Mouse (Mus musculus): ENCODE measurements around the gene Ube4b. TPM values are rescaled to one million over a fixed set of nuclear protein-coding genes. Genes with fewer than 3 reads are reported as not detected.

The Ube4b gene
- polyA plus RNA-seq, 1 experiment from 2014 or later, result 70.6 TPM

- H3K27me3 ChIP-seq (ENCODE audit: control insufficient read depth, insufficient read depth, low read length), result no peaks in the 10 kb centered on the region
- H3K9ac ChIP-seq (ENCODE audit: low read length), result no peak overlapping the region
- no peak overlapping the region for H3K27ac ChIP-seq (ENCODE audit: low read depth, low read length)
- WGBS, result 96% methylated on average over 8 of the region's 8 CpGs
- DNase-seq (ENCODE audit: low spot score) (no peak), ATAC-seq (replicated peaks; ENCODE audit: low FRiP score) (no peak)
- H3K4me2 ChIP-seq (ENCODE audit: low read depth, low read length, severe bottlenecking), result no peak overlapping the region
- H3K9me3 ChIP-seq (ENCODE audit: control insufficient read depth, low read length), result no peaks in the 10 kb centered on the region
- no peaks in the 10 kb centered on the region for H3K4me1 ChIP-seq (replicated peaks; ENCODE audit: control insufficient read depth, insufficient read depth, low read length)
- H3K4me3 ChIP-seq (ENCODE audit: low read depth, low read length), result no peak overlapping the region
- peaks cover 14% of the 10 kb centered on the region for H3K36me3 ChIP-seq (ENCODE audit: control insufficient read depth, insufficient read depth, low read length)
These were observed 71.9 kb downstream of the Ube4b start for GRCm38 (mm10) chr4:149354671-149355070.

- Histone ChIP-seq H3K4me3 (ENCODE audit: low read depth, low read length) (no peak overlapping the region), H3K27me3 (ENCODE audit: control insufficient read depth, insufficient read depth, low read length) (no peaks in the 10 kb centered on the region), H3K4me1 (replicated peaks; ENCODE audit: control insufficient read depth, insufficient read depth, low read length) (no peaks in the 10 kb centered on the region), H3K36me3 (ENCODE audit: control insufficient read depth, insufficient read depth, low read length) (peaks cover 16% of the 10 kb centered on the region), H3K9ac (ENCODE audit: low read length) (no peak overlapping the region), H3K4me2 (ENCODE audit: low read depth, low read length, severe bottlenecking) (no peak overlapping the region), H3K9me3 (ENCODE audit: control insufficient read depth, low read length) (no peaks in the 10 kb centered on the region), H3K27ac (ENCODE audit: low read depth, low read length) (no peak overlapping the region)
- ATAC-seq (replicated peaks; ENCODE audit: low FRiP score) (no peak), DNase-seq (ENCODE audit: low spot score) (no peak)
- WGBS, result 92% methylated on average over 8 of the region's 8 CpGs
These were observed 74.9 kb downstream of the Ube4b start for GRCm38 (mm10) chr4:149351596-149352150.

- ATAC-seq (replicated peaks; ENCODE audit: low FRiP score) (no peak), DNase-seq (ENCODE audit: low spot score) (no peak)
- 84% methylated on average over 5 of the region's 5 CpGs for WGBS
- H3K9ac ChIP-seq (ENCODE audit: low read length), result no peak overlapping the region
- H3K9me3 ChIP-seq (ENCODE audit: control insufficient read depth, low read length), result no peaks in the 10 kb centered on the region
- H3K4me3 ChIP-seq (ENCODE audit: low read depth, low read length), result no peak overlapping the region
- H3K4me1 ChIP-seq (replicated peaks; ENCODE audit: control insufficient read depth, insufficient read depth, low read length), result no peaks in the 10 kb centered on the region
- H3K36me3 ChIP-seq (ENCODE audit: control insufficient read depth, insufficient read depth, low read length), result peaks cover 4% of the 10 kb centered on the region; the same call in 1 of the 2 replicates
- no peak overlapping the region for H3K4me2 ChIP-seq (ENCODE audit: low read depth, low read length, severe bottlenecking)
- H3K27ac ChIP-seq (ENCODE audit: low read depth, low read length), result no peak overlapping the region
- no peaks in the 10 kb centered on the region for H3K27me3 ChIP-seq (ENCODE audit: control insufficient read depth, insufficient read depth, low read length)
These were observed 77.6 kb downstream of the Ube4b start for GRCm38 (mm10) chr4:149348963-149349362.

GRCm38 (mm10) chr4:149345873-149346272 lies 80.7 kb downstream of the Ube4b start:
- WGBS, result 87% methylated on average over 5 of the region's 5 CpGs
- Histone ChIP-seq H3K9me3 (ENCODE audit: control insufficient read depth, low read length) (no peaks in the 10 kb centered on the region), H3K36me3 (ENCODE audit: control insufficient read depth, insufficient read depth, low read length) (peaks cover 4% of the 10 kb centered on the region; the same call in 1 of the 2 replicates), H3K4me3 (ENCODE audit: low read depth, low read length) (no peak overlapping the region), H3K4me1 (replicated peaks; ENCODE audit: control insufficient read depth, insufficient read depth, low read length) (no peaks in the 10 kb centered on the region), H3K27me3 (ENCODE audit: control insufficient read depth, insufficient read depth, low read length) (no peaks in the 10 kb centered on the region), H3K9ac (ENCODE audit: low read length) (no peak overlapping the region), H3K4me2 (ENCODE audit: low read depth, low read length, severe bottlenecking) (no peak overlapping the region), H3K27ac (ENCODE audit: low read depth, low read length) (no peak overlapping the region)
- no peak for DNase-seq (ENCODE audit: low spot score)
- ATAC-seq (replicated peaks; ENCODE audit: low FRiP score), result no peak

DNA sequence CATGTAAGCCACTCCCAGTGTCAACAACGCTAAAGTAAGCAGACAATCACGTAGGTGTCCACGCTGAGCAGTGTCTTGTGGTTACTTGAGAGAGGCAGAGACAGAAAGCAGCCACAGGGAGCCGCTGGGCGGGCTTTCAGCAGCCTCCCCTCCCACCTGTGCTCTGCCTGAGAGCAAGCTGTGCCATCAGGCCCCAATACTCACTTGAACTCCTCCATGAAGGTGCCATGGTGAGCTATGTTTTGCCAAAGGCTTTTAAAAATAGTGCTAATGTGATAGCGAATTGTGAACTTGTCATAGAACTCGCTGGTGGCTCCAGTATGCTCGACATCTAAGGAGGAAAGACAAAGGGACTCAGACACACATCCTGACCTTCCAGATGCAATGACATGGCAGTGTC lies 82.2 kb downstream of the Ube4b start:
- Histone ChIP-seq H3K4me1 (replicated peaks; ENCODE audit: control insufficient read depth, insufficient read depth, low read length) (no peaks in the 10 kb centered on the region), H3K27ac (ENCODE audit: low read depth, low read length) (no peak overlapping the region), H3K27me3 (ENCODE audit: control insufficient read depth, insufficient read depth, low read length) (no peaks in the 10 kb centered on the region), H3K9ac (ENCODE audit: low read length) (no peak overlapping the region), H3K4me3 (ENCODE audit: low read depth, low read length) (no peak overlapping the region), H3K9me3 (ENCODE audit: control insufficient read depth, low read length) (no peaks in the 10 kb centered on the region), H3K36me3 (ENCODE audit: control insufficient read depth, insufficient read depth, low read length) (no peaks in the 10 kb centered on the region; the same call in 1 of the 2 replicates), H3K4me2 (ENCODE audit: low read depth, low read length, severe bottlenecking) (no peak overlapping the region)
- no peak for DNase-seq (ENCODE audit: low spot score)
- ATAC-seq (replicated peaks; ENCODE audit: low FRiP score), result no peak
- 86% methylated on average over 8 of the region's 8 CpGs for WGBS

DNA sequence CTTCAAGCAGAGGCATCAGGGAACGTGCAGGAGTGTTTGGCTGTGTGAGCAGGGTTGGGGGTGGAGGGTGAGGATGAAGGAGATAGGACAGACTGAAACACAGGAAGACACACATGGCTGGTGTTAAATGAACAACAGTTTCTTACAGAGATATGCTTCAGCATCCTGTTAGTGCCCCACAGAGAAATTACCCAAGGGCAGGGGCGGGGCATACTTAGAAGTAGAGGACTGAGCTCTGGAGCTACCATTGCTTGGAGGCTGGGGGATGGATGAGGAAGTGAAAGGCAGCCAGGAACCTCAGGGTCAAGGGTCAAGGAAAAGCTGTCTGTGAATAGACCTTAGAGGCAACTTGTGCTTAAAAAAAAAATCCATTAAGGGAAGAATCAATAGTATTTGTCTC lies 85.9 kb downstream of the Ube4b start:
- Histone ChIP-seq H3K4me2 (ENCODE audit: low read depth, low read length, severe bottlenecking) (no peak overlapping the region), H3K9ac (ENCODE audit: low read length) (no peak overlapping the region), H3K27me3 (ENCODE audit: control insufficient read depth, insufficient read depth, low read length) (no peaks in the 10 kb centered on the region), H3K9me3 (ENCODE audit: control insufficient read depth, low read length) (no peaks in the 10 kb centered on the region), H3K4me1 (replicated peaks; ENCODE audit: control insufficient read depth, insufficient read depth, low read length) (no peaks in the 10 kb centered on the region), H3K36me3 (ENCODE audit: control insufficient read depth, insufficient read depth, low read length) (no peaks in the 10 kb centered on the region; the same call in 1 of the 2 replicates), H3K27ac (ENCODE audit: low read depth, low read length) (no peak overlapping the region), H3K4me3 (ENCODE audit: low read depth, low read length) (no peak overlapping the region)
- no peak for ATAC-seq (replicated peaks; ENCODE audit: low FRiP score)
- no peak for DNase-seq (ENCODE audit: low spot score)
- 69% methylated on average over 2 of the region's 2 CpGs for WGBS

GRCm38 (mm10) chr4:149339426-149340214 lies 86.9 kb downstream of the Ube4b start:
- Histone ChIP-seq H3K9ac (ENCODE audit: low read length) (no peak overlapping the region), H3K27me3 (ENCODE audit: control insufficient read depth, insufficient read depth, low read length) (no peaks in the 10 kb centered on the region), H3K36me3 (ENCODE audit: control insufficient read depth, insufficient read depth, low read length) (peaks cover 1% of the 10 kb centered on the region; the same call in 1 of the 2 replicates), H3K27ac (ENCODE audit: low read depth, low read length) (no peak overlapping the region), H3K4me1 (replicated peaks; ENCODE audit: control insufficient read depth, insufficient read depth, low read length) (no peaks in the 10 kb centered on the region), H3K9me3 (ENCODE audit: control insufficient read depth, low read length) (no peaks in the 10 kb centered on the region), H3K4me3 (ENCODE audit: low read depth, low read length) (no peak overlapping the region), H3K4me2 (ENCODE audit: low read depth, low read length, severe bottlenecking) (no peak overlapping the region)
- DNase-seq (ENCODE audit: low spot score) (no peak), ATAC-seq (replicated peaks; ENCODE audit: low FRiP score) (no peak)
- 63% methylated on average over 5 of the region's 5 CpGs for WGBS

GRCm38 (mm10) chr4:149338137-149338536 lies 88.4 kb downstream of the Ube4b start:
- Histone ChIP-seq H3K9ac (ENCODE audit: low read length) (no peak overlapping the region), H3K9me3 (ENCODE audit: control insufficient read depth, low read length) (no peaks in the 10 kb centered on the region), H3K27me3 (ENCODE audit: control insufficient read depth, insufficient read depth, low read length) (no peaks in the 10 kb centered on the region), H3K4me2 (ENCODE audit: low read depth, low read length, severe bottlenecking) (no peak overlapping the region), H3K36me3 (ENCODE audit: control insufficient read depth, insufficient read depth, low read length) (peaks cover 4% of the 10 kb centered on the region; the same call in 1 of the 2 replicates), H3K27ac (ENCODE audit: low read depth, low read length) (no peak overlapping the region), H3K4me1 (replicated peaks; ENCODE audit: control insufficient read depth, insufficient read depth, low read length) (no peaks in the 10 kb centered on the region), H3K4me3 (ENCODE audit: low read depth, low read length) (no peak overlapping the region)
- DNase-seq (ENCODE audit: low spot score) (no peak), ATAC-seq (replicated peaks; ENCODE audit: low FRiP score) (no peak)
- 90% methylated on average over 2 of the region's 2 CpGs for WGBS

DNA sequence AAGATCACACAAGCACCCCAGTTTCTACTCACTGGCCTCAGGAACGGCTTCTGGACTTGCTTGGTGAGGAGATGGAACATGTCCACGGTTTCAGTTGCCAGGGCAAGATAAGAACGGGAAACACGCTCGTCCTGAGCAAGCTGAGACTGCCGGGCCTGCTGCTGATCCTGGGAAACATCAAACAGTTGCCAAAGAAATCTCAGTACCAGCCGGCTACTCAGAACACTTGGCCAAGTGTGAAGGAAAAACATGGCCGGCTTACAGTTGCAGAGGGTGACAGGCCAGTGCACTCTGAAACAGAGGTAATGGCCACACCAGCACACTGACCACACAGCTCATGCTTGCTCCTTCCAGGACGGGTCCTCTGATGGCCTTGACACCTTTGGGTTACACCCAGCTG lies 89.2 kb downstream of the Ube4b start:
- no peak overlapping the region for H3K27ac ChIP-seq (ENCODE audit: low read depth, low read length)
- H3K4me2 ChIP-seq (ENCODE audit: low read depth, low read length, severe bottlenecking), result no peak overlapping the region
- H3K4me3 ChIP-seq (ENCODE audit: low read depth, low read length), result no peak overlapping the region
- peaks cover 7% of the 10 kb centered on the region; the same call in 1 of the 2 replicates for H3K36me3 ChIP-seq (ENCODE audit: control insufficient read depth, insufficient read depth, low read length)
- WGBS, result 95% methylated on average over 9 of the region's 9 CpGs
- H3K9ac ChIP-seq (ENCODE audit: low read length), result no peak overlapping the region
- no peak for ATAC-seq (replicated peaks; ENCODE audit: low FRiP score)
- no peaks in the 10 kb centered on the region for H3K9me3 ChIP-seq (ENCODE audit: control insufficient read depth, low read length)
- no peaks in the 10 kb centered on the region for H3K27me3 ChIP-seq (ENCODE audit: control insufficient read depth, insufficient read depth, low read length)
- DNase-seq (ENCODE audit: low spot score), result no peak
- H3K4me1 ChIP-seq (replicated peaks; ENCODE audit: control insufficient read depth, insufficient read depth, low read length), result no peaks in the 10 kb centered on the region

All from forebrain, embryonic 11.5 days (tissue).